Mouse (Mus musculus) stomach, embryonic 16.5 days (tissue): ENCODE data around the gene Scn9a. TPM values are rescaled to one million over a fixed set of nuclear protein-coding genes. Genes with fewer than 3 reads are reported as not detected.

Experiments
- ATAC-seq: fragments of 200-750 bp; cut with Nextera tagmentation; 2 replicates; pipeline ENCODE4 v1.8.0; 2017; ENCODE audit warnings: moderate number of reproducible peaks, moderate TSS enrichment; ENCODE audit not compliant: insufficient read depth, low FRiP score
- H3K27ac ChIP-seq: fragments of 300-500 bp; sonication (generic); 2 replicates; pipeline ENCODE4 v1.5.1; 2014; ENCODE audit warnings: low read length
- H3K27me3 ChIP-seq: fragments of 300-500 bp; sonication (generic); 2 replicates; pipeline ENCODE4 v1.6.1; 2014; ENCODE audit warnings: low read length, control low read depth, mixed read lengths; ENCODE audit not compliant: control insufficient read depth, insufficient read depth
- H3K36me3 ChIP-seq: fragments of 300-500 bp; sonication (generic); 2 replicates; pipeline ENCODE4 v1.6.1; 2014; ENCODE audit warnings: low read length; ENCODE audit not compliant: control insufficient read depth, insufficient read depth
- H3K4me1 ChIP-seq: fragments of 300-500 bp; sonication (generic); 2 replicates; pipeline ENCODE4 v1.6.1; 2014; ENCODE audit warnings: low read length, control low read depth, mixed read lengths; ENCODE audit not compliant: control insufficient read depth, insufficient read depth
- H3K4me2 ChIP-seq: fragments of 300-500 bp; sonication (generic); 2 replicates; pipeline ENCODE4 v1.6.1; 2014; ENCODE audit warnings: low read depth, low read length, mixed read lengths
- H3K4me3 ChIP-seq: fragments of 300-500 bp; sonication (generic); replicated peaks from 2 replicates; pipeline ENCODE4 v1.5.1; 2014; ENCODE audit warnings: mild to moderate bottlenecking, low read length
- H3K9ac ChIP-seq: fragments of 300-500 bp; sonication (generic); 2 replicates; pipeline ENCODE4 v1.6.1; 2014; ENCODE audit warnings: low read length
- H3K9me3 ChIP-seq: fragments of 300-500 bp; sonication (generic); replicated peaks from 2 replicates; pipeline ENCODE4 v1.6.1; 2016; ENCODE audit warnings: low read length, control low read depth; ENCODE audit not compliant: control insufficient read depth
- WGBS: fragments of 180-500 bp; shearing (Covaris S2); extraction: QIAGEN DNeasy Blood & Tissue Kit; methylation state at CpG from one replicate; pipeline ENCODE4 v1.1.7; 2014; 5-methylcytosine and 5-hydroxymethylcytosine counted together
- polyA plus RNA-seq: library from polyadenylated mRNA; unstranded; fragments of >200 nt; fragmentation: Nextera tagmentation; extraction: Ambion mirVana; gene quantifications from 2 replicates; pipeline ENCODE4 v1.2.1, GENCODE M21; 2015

Gene Scn9a
- polyA plus RNA-seq, 1 experiment from 2014 or later: 1.1 TPM

- ATAC-seq: no peak
- WGBS: 58% methylated on average over 3 of the region's 3 CpGs
- H3K36me3 ChIP-seq: no peaks in the 10 kb centered on the region
Measured at GRCm38 (mm10) chr2:66590151-66590550, 44.6 kb downstream of the Scn9a start.

GRCm38 (mm10) chr2:66580026-66580808 lies 54.5 kb downstream of the Scn9a start:
- no peak overlapping the region for H3K9ac ChIP-seq
- no peaks in the 10 kb centered on the region for H3K27me3 ChIP-seq
- no peaks in the 10 kb centered on the region for H3K9me3 ChIP-seq
- no peaks in the 10 kb centered on the region for H3K4me1 ChIP-seq
- no peaks in the 10 kb centered on the region for H3K36me3 ChIP-seq
- H3K4me2 ChIP-seq: no peak overlapping the region
- H3K4me3 ChIP-seq: no peak overlapping the region
- WGBS: 57% methylated on average over 5 of the region's 5 CpGs
- ATAC-seq: no peak
- no peak overlapping the region for H3K27ac ChIP-seq

More at GRCm38 (mm10) chr2:66590151-66590550, 44.6 kb downstream of the Scn9a start:
- Histone ChIP-seq H3K4me1 (no peaks in the 10 kb centered on the region), H3K9ac (no peak overlapping the region), H3K4me3 (no peak overlapping the region), H3K4me2 (no peak overlapping the region), H3K27ac (no peak overlapping the region), H3K27me3 (no peaks in the 10 kb centered on the region), H3K9me3 (no peaks in the 10 kb centered on the region)

- ATAC-seq: no peak
- H3K36me3 ChIP-seq: no peaks in the 10 kb centered on the region
- no peak overlapping the region for H3K4me2 ChIP-seq
- H3K27me3 ChIP-seq: no peaks in the 10 kb centered on the region
- no peaks in the 10 kb centered on the region for H3K9me3 ChIP-seq
- H3K27ac ChIP-seq: no peak overlapping the region
- WGBS: 77% methylated on average over 3 of the region's 3 CpGs
- H3K4me1 ChIP-seq: no peaks in the 10 kb centered on the region
- no peak overlapping the region for H3K9ac ChIP-seq
- H3K4me3 ChIP-seq: no peak overlapping the region
Measured at GRCm38 (mm10) chr2:66548254-66548653, 86.5 kb downstream of the Scn9a start.

DNA sequence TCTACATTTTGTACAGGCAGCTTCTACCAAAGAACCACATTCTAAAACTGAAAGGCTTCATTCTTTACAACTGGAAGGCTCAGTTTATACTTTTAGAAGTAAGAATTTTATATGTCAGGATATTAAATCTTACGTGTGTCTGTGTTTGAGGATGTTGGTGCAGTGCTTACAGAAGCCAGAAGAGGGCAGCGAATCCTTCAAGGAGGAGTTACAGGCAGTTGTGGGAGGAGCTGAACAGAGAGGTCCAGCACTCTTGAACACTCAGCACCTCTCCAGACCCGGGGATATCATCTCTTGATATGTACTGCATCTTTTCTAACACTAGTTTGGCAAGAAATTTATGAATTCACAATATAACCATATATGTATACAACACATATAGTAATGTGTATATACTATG lies 114.8 kb downstream of the Scn9a start:
- Histone ChIP-seq H3K27me3 (no peaks in the 10 kb centered on the region), H3K9ac (no peak overlapping the region), H3K36me3 (no peaks in the 10 kb centered on the region), H3K27ac (no peak overlapping the region), H3K4me2 (no peak overlapping the region), H3K4me1 (no peaks in the 10 kb centered on the region), H3K4me3 (no peak overlapping the region), H3K9me3 (no peaks in the 10 kb centered on the region)
- ATAC-seq: no peak
- 76% methylated on average over 3 of the region's 3 CpGs for WGBS

DNA sequence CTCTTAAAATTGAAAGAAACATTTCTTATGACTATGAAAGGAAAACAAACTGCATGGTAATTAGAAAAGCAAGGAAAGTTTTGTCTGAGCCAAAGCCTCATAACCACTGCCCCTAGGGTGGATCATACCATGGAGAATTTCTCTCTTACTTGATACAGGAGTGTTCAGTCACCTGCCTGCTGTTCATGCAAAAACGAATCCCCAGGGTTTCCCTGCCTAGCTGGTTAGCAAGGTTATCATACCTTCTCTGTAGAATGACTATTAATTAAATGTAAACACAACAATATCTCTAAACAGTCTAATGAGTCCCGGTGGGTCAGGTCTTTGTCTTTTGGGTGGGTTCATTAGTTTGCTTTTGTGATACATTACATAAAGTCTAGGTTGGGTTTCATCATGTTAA lies 123.3 kb downstream of the Scn9a start:
- H3K36me3 ChIP-seq: no peaks in the 10 kb centered on the region
- H3K4me1 ChIP-seq: no peaks in the 10 kb centered on the region
- H3K27me3 ChIP-seq: no peaks in the 10 kb centered on the region
- H3K9ac ChIP-seq: no peak overlapping the region
- H3K4me3 ChIP-seq: no peak overlapping the region
- no peak for ATAC-seq
- WGBS: 53% methylated on average over 2 of the region's 2 CpGs
- H3K27ac ChIP-seq: no peak overlapping the region
- H3K4me2 ChIP-seq: no peak overlapping the region
- H3K9me3 ChIP-seq: no peaks in the 10 kb centered on the region

DNA sequence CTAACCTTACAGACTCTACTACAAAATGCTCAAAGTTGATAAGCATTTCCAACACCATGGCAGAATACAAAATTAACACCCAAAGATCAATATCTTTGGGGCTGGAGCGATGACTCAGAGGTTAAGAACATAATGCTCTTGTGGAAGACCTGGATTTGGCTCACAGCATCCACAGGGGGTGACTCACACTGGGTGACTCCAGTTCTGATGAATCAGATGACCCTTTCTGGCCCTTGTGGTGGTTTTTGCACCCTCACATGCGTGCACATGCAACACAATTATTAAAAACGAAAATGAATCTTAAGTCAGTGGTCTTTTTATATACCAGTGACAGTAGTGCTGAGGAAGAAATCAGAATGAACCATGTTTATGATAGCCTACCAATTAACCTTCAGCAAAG lies 126.7 kb downstream of the Scn9a start:
- Histone ChIP-seq H3K9me3 (no peaks in the 10 kb centered on the region), H3K27ac (no peak overlapping the region), H3K4me3 (no peak overlapping the region), H3K4me1 (no peaks in the 10 kb centered on the region), H3K27me3 (no peaks in the 10 kb centered on the region), H3K36me3 (no peaks in the 10 kb centered on the region), H3K9ac (no peak overlapping the region), H3K4me2 (no peak overlapping the region)
- 65% methylated on average over 3 of the region's 3 CpGs for WGBS
- ATAC-seq: no peak

DNA sequence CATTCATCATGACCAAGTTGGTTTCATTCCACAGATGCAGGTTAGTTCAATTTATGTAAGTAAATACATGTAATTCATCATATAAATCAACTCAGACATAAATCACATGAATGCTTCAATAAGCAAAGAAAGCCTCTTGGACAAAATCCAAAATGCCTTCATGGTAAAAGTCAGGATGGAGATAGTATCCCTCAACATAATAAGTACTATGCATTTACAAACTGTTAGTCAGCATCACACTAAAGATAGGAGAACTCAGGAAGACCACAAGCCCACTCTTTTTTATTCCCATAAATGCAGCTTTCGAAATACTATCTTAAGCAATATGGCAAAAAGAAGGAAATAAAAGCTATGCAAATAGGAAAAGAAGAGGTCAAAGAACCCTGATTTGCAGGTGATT lies 127.1 kb downstream of the Scn9a start:
- WGBS: 75% methylated on average over 1 of the region's 1 CpGs
- Histone ChIP-seq H3K27ac (no peak overlapping the region), H3K9me3 (no peaks in the 10 kb centered on the region), H3K36me3 (no peaks in the 10 kb centered on the region), H3K4me1 (no peaks in the 10 kb centered on the region), H3K27me3 (no peaks in the 10 kb centered on the region), H3K4me2 (no peak overlapping the region), H3K4me3 (no peak overlapping the region), H3K9ac (no peak overlapping the region)
- ATAC-seq: no peak

DNA sequence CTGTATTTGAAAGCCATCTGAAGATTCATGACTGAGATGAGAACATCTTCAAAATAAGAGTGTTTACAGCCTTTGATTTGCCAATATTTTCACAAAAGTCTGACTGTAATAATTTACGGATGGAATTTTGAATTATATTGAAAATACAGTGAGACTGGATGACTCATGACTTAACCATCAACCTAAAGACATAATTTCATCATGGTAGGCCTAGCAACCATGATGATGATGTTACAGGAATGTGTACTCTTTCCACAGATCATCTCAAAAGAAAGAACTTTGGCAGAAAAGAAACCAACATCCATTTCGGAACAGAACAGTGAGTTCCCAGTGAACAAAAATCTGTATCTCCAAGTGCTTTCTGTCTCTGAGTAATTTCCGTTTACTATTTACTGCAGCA lies 132.6 kb downstream of the Scn9a start:
- no peaks in the 10 kb centered on the region for H3K27me3 ChIP-seq
- no peak for ATAC-seq
- H3K36me3 ChIP-seq: no peaks in the 10 kb centered on the region
- no peaks in the 10 kb centered on the region for H3K4me1 ChIP-seq
- no peak overlapping the region for H3K9ac ChIP-seq
- no peak overlapping the region for H3K4me3 ChIP-seq
- no peak overlapping the region for H3K4me2 ChIP-seq
- no peaks in the 10 kb centered on the region for H3K9me3 ChIP-seq
- whole genome bisulfite sequencing: 91% methylated on average over 3 of the region's 3 CpGs
- no peak overlapping the region for H3K27ac ChIP-seq

GRCm38 (mm10) chr2:66494556-66494955 lies 140.2 kb downstream of the Scn9a start:
- Histone ChIP-seq H3K27ac (no peak overlapping the region), H3K4me1 (no peaks in the 10 kb centered on the region), H3K4me3 (no peak overlapping the region), H3K9me3 (no peaks in the 10 kb centered on the region), H3K4me2 (no peak overlapping the region), H3K27me3 (no peaks in the 10 kb centered on the region), H3K36me3 (no peaks in the 10 kb centered on the region), H3K9ac (no peak overlapping the region)
- ATAC-seq: no peak
- 76% methylated on average over 8 of the region's 8 CpGs for WGBS
